Mouse (Mus musculus) megakaryocyte, embryonic 14.5 days (primary cell): ENCODE results near the gene Calml4.

ENCODE experiments used
- FLI1 ChIP-seq: IDR thresholded peaks from 2 replicates; pipeline ENCODE4 v1.6.1; 2012; ENCODE audit warnings: low read length, inconsistent platforms, mixed read lengths
- GATA1 ChIP-seq: IDR thresholded peaks from 3 replicates; pipeline ENCODE4 v1.6.1; 2012; ENCODE audit warnings: mixed read lengths, low read length, inconsistent platforms, borderline replicate concordance

GRCm38 (mm10) chr9:62827939-62828652 is 29.8 kb upstream of the Calml4 start:
- no peak for TF ChIP-seq GATA1
- no peak for TF ChIP-seq FLI1
